In the genomic region with DNA sequence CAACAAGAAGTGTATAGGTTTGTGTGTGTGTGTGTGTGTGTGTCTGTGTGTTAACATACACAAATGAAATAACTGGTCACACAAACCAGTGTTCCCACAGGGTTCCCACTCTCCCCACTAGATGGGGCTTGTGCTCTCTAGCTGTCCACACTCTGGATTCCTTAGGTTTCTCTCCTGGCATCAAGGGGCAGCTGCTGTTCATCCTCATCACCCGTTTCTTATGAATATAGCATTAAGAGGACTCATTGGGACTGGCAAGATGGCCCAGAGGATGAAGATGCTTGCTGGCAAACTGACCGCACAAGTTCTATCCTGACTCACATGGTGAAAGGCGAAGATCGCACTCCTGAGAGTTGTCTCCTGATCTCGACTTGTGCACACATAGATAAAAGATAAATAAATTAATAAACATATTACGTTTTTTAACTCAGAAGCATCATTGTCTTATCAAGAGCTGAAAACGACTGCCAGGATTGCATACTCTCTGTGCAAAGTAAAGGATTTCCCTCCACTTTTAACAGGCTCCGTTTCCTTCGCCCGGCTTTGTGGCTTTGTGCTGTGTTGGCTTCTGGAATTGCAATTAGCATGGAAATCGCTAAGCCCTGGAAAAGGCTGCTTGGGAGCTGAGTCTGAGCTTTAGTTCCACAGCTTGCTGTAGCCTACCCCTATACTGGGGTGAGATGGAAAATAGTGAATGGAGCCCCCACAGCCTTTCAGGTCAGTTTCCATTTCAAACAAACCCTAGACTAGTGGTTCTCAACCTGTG, we compare ENCODE assay signal across 8 mouse cellular contexts.
DNase-seq lines count a peak whose midpoint lies in the region; ATAC-seq lines count a peak whose summit lies in the region.

No protein-coding gene starts in this region.

- H3K4me2 ChIP-seq in hindbrain, embryonic 12.5 days (replicated peaks) = peak overlapping the region; percentile 44
- peak overlapping the region; percentile 17; the same call in 1 of the 2 replicates for H3K4me2 ChIP-seq in stomach, embryonic 16.5 days (ENCODE audit: low read depth, low read length)

- H3K36me3 ChIP-seq in hindbrain, embryonic 12.5 days = no peaks in the 10 kb centered on the region
- no peaks in the 10 kb centered on the region for H3K36me3 ChIP-seq in stomach, embryonic 16.5 days (ENCODE audit: control insufficient read depth, insufficient read depth, low read length)

- no peak overlapping the region for H3K9ac ChIP-seq in hindbrain, embryonic 12.5 days
- H3K9ac ChIP-seq in stomach, embryonic 16.5 days (ENCODE audit: low read length) = no peak overlapping the region

- WGBS in hindbrain, embryonic 12.5 days = 34% methylated on average over 11 of the region's 11 CpGs
- 47% methylated on average over 11 of the region's 11 CpGs for WGBS in stomach, embryonic 16.5 days

- H3K4me3 ChIP-seq in hindbrain, embryonic 12.5 days = peak overlapping the region; percentile 4; the same call in 1 of the 2 replicates
- H3K4me3 ChIP-seq in stomach, embryonic 16.5 days (replicated peaks; ENCODE audit: low read length) = no peak overlapping the region

- H3K27me3 ChIP-seq in hindbrain, embryonic 12.5 days = no peaks in the 10 kb centered on the region
- H3K27me3 ChIP-seq in stomach, embryonic 16.5 days (ENCODE audit: control insufficient read depth, insufficient read depth, low read length) = no peaks in the 10 kb centered on the region

- H3K9me3 ChIP-seq in hindbrain, embryonic 12.5 days (replicated peaks) = no peaks in the 10 kb centered on the region
- no peaks in the 10 kb centered on the region for H3K9me3 ChIP-seq in stomach, embryonic 16.5 days (replicated peaks; ENCODE audit: control insufficient read depth, low read length)

- peak; percentile 48 for DNase-seq in R1 (ENCODE audit: low read depth, low spot score)
- peak; percentile 21 for DNase-seq in cerebellum, adult 9-11 months
- DNase-seq in frontal cortex, adult 2 months (ENCODE audit: extremely low spot score in 1 of 2, low spot score in 1 of 2) = peak; percentile 28 to 86
- peak; percentile 50 to 69 for DNase-seq in layer of hippocampus, postnatal 25 days (ENCODE audit: extremely low spot score in 1 of 2, low spot score in 1 of 2)
- peak; percentile 71 for DNase-seq in mesoderm, embryonic 11.5 days (ENCODE audit: low read depth, low spot score)
- DNase-seq in thymus, postnatal 14 days = no peak

- ATAC-seq in hindbrain, embryonic 12.5 days (ENCODE audit: low FRiP score) = peak; percentile 61
- ATAC-seq in stomach, embryonic 16.5 days (ENCODE audit: insufficient read depth, low FRiP score) = no peak

- H3K27ac ChIP-seq in hindbrain, embryonic 12.5 days = no peak overlapping the region
- no peak overlapping the region for H3K27ac ChIP-seq in stomach, embryonic 16.5 days (ENCODE audit: low read length)

- H3K4me1 ChIP-seq in hindbrain, embryonic 12.5 days = peaks cover 3% of the 10 kb centered on the region; the same call in 1 of the 2 replicates
- no peaks in the 10 kb centered on the region for H3K4me1 ChIP-seq in stomach, embryonic 16.5 days (ENCODE audit: control insufficient read depth, insufficient read depth, low read length)
